Mouse (Mus musculus) ES-Bruce4 (cell line): ENCODE measurements around the gene Il2rb. TPM values are rescaled to one million over a fixed set of nuclear protein-coding genes. Genes with fewer than 3 reads are reported as not detected.

ENCODE experiments used
- H3K27ac ChIP-seq: 2 replicates; pipeline ENCODE4 v1.5.1; 2012; ENCODE audit warnings: low read length, inconsistent platforms; ENCODE audit not compliant: insufficient read depth
- H3K27me3 ChIP-seq: 2 replicates; pipeline ENCODE4 v1.6.1; 2012; ENCODE audit warnings: mild to moderate bottlenecking, low read length, inconsistent platforms; ENCODE audit not compliant: control insufficient read depth, poor library complexity, insufficient read depth, severe bottlenecking
- H3K36me3 ChIP-seq: 2 replicates; pipeline ENCODE4 v1.6.1; 2012; ENCODE audit warnings: inconsistent platforms, mild to moderate bottlenecking, low read length, moderate library complexity; ENCODE audit not compliant: control insufficient read depth, poor library complexity, insufficient read depth, severe bottlenecking
- H3K4me1 ChIP-seq: one replicate; pipeline ENCODE4 v1.8.1; 2011; ENCODE audit warnings: low read length; ENCODE audit not compliant: control insufficient read depth, insufficient read depth
- H3K4me3 ChIP-seq: 2 replicates; pipeline ENCODE4 v1.5.1; 2011; ENCODE audit warnings: low read depth, mild to moderate bottlenecking, low read length
- H3K9ac ChIP-seq: 2 replicates; pipeline ENCODE4 v1.6.1; 2012; ENCODE audit warnings: low read depth, mild to moderate bottlenecking, inconsistent platforms; ENCODE audit not compliant: poor library complexity, severe bottlenecking
- H3K9me3 ChIP-seq: replicated peaks from 2 replicates; pipeline ENCODE4 v1.6.1; 2012; ENCODE audit warnings: mild to moderate bottlenecking, low read length, inconsistent platforms; ENCODE audit not compliant: control insufficient read depth, poor library complexity, insufficient read depth, severe bottlenecking
- CTCF ChIP-seq: IDR thresholded peaks from one replicate; pipeline ENCODE4 v1.8.1; 2011; ENCODE audit warnings: low read depth, low read length
- EP300 ChIP-seq: IDR thresholded peaks from 2 replicates; pipeline ENCODE4 v1.6.1; 2011; ENCODE audit warnings: low read depth, low read length; ENCODE audit not compliant: insufficient read depth
- POLR2A ChIP-seq: IDR thresholded peaks from one replicate; pipeline ENCODE4 v1.8.1; 2011; ENCODE audit warnings: low read length; ENCODE audit not compliant: insufficient read depth
- polyA plus RNA-seq: library from polyadenylated mRNA; stranded (reverse); fragments of >200 nt; gene quantifications from 2 replicates; pipeline ENCODE4 v1.2.4, GENCODE M21; 2011; ENCODE audit warnings: low read depth; ENCODE audit not compliant: missing spikeins, insufficient read depth, insufficient read length

Il2rb gene
- polyA plus RNA-seq, 1 experiment: 0.42 TPM

- no peak overlapping the region for H3K9ac ChIP-seq
- H3K36me3 ChIP-seq: no peaks in the 10 kb centered on the region
- no peak overlapping the region for H3K27ac ChIP-seq
- H3K9me3 ChIP-seq: peaks cover 5% of the 10 kb centered on the region; the same call in 1 of the 2 replicates
- H3K4me1 ChIP-seq: no peaks in the 10 kb centered on the region
- TF ChIP-seq POLR2A (no peak), EP300 (no peak), CTCF (no peak)
- H3K27me3 ChIP-seq: no peaks in the 10 kb centered on the region
- no peak overlapping the region for H3K4me3 ChIP-seq
Observed at GRCm38 (mm10) chr15:78508443-78508842, 13.4 kb upstream of the Il2rb start.

GRCm38 (mm10) chr15:78505541-78505940, 10.5 kb upstream of the Il2rb start:
- Histone ChIP-seq H3K4me1 (no peaks in the 10 kb centered on the region), H3K36me3 (no peaks in the 10 kb centered on the region), H3K27ac (no peak overlapping the region), H3K9ac (no peak overlapping the region), H3K27me3 (no peaks in the 10 kb centered on the region), H3K4me3 (no peak overlapping the region), H3K9me3 (peaks cover 5% of the 10 kb centered on the region; the same call in 1 of the 2 replicates)
- TF ChIP-seq CTCF (no peak), EP300 (no peak), POLR2A (no peak)

GRCm38 (mm10) chr15:78504816-78505215, 9.7 kb upstream of the Il2rb start:
- H3K9ac ChIP-seq: no peak overlapping the region

GRCm38 (mm10) chr15:78504013-78504412, 8.9 kb upstream of the Il2rb start:
- H3K27me3 ChIP-seq: no peaks in the 10 kb centered on the region
- H3K4me1 ChIP-seq: no peaks in the 10 kb centered on the region
- H3K9me3 ChIP-seq: peaks cover 5% of the 10 kb centered on the region; the same call in 1 of the 2 replicates
- no peak overlapping the region for H3K27ac ChIP-seq
- TF ChIP-seq CTCF (no peak), EP300 (no peak), POLR2A (no peak)
- no peaks in the 10 kb centered on the region for H3K36me3 ChIP-seq
- no peak overlapping the region for H3K4me3 ChIP-seq
- H3K9ac ChIP-seq: no peak overlapping the region

More at GRCm38 (mm10) chr15:78504816-78505215, 9.7 kb upstream of the Il2rb start:
- Histone ChIP-seq H3K4me1 (no peaks in the 10 kb centered on the region), H3K9me3 (peaks cover 5% of the 10 kb centered on the region; the same call in 1 of the 2 replicates), H3K36me3 (no peaks in the 10 kb centered on the region), H3K27ac (no peak overlapping the region), H3K4me3 (no peak overlapping the region), H3K27me3 (no peaks in the 10 kb centered on the region)
- TF ChIP-seq POLR2A (no peak), EP300 (no peak), CTCF (no peak)

GRCm38 (mm10) chr15:78502437-78503132, 7.5 kb upstream of the Il2rb start:
- H3K27me3 ChIP-seq: no peaks in the 10 kb centered on the region
- H3K36me3 ChIP-seq: no peaks in the 10 kb centered on the region
- no peak overlapping the region for H3K4me3 ChIP-seq
- H3K9me3 ChIP-seq: peaks cover 5% of the 10 kb centered on the region; the same call in 1 of the 2 replicates
- H3K27ac ChIP-seq: no peak overlapping the region
- H3K4me1 ChIP-seq: no peaks in the 10 kb centered on the region
- H3K9ac ChIP-seq: no peak overlapping the region
- TF ChIP-seq EP300 (no peak), CTCF (no peak), POLR2A (no peak)

GRCm38 (mm10) chr15:78493401-78494010, 1.6 kb downstream of the Il2rb start:
- H3K27me3 ChIP-seq: no peaks in the 10 kb centered on the region
- no peak overlapping the region for H3K27ac ChIP-seq
- H3K36me3 ChIP-seq: no peaks in the 10 kb centered on the region
- H3K9me3 ChIP-seq: no peaks in the 10 kb centered on the region
- H3K4me1 ChIP-seq: no peaks in the 10 kb centered on the region
- H3K4me3 ChIP-seq: no peak overlapping the region
- H3K9ac ChIP-seq: no peak overlapping the region
- TF ChIP-seq CTCF (no peak), EP300 (no peak), POLR2A (no peak)
